Mouse (Mus musculus): ENCODE results near the gene Ccdc69. TPM values are rescaled to one million over a fixed set of nuclear protein-coding genes. Genes with fewer than 3 reads are reported as not detected.

Gene Ccdc69
- polyA plus RNA-seq, 1 experiment from 2014 or later, result 1.0 TPM

Other genes with a start within 250 kb of the Ccdc69 start
- 6.7 and 7.6 TPM in 2 replicates for gene Lyrm7, start 217.2 kb downstream of the Ccdc69 start, polyA plus RNA-seq (2016; fragmentation: Nextera tagmentation; extraction: Ambion mirVana)
- gene Hint1, start 211.7 kb downstream of the Ccdc69 start, polyA plus RNA-seq (2016; fragmentation: Nextera tagmentation; extraction: Ambion mirVana), result 479 and 518 TPM in 2 replicates
- gene Gpx3, start 175.7 kb downstream of the Ccdc69 start, polyA plus RNA-seq (2016; fragmentation: Nextera tagmentation; extraction: Ambion mirVana), result 30.9 and 32.9 TPM in 2 replicates
- 7.4 and 7.6 TPM in 2 replicates for gene Tnip1, start 115.2 kb downstream of the Ccdc69 start, polyA plus RNA-seq (2016; fragmentation: Nextera tagmentation; extraction: Ambion mirVana)
- 52.9 and 54.7 TPM in 2 replicates for gene Anxa6, start 44.7 kb downstream of the Ccdc69 start, polyA plus RNA-seq (2016; fragmentation: Nextera tagmentation; extraction: Ambion mirVana)
- 10.7 and 11.4 TPM in 2 replicates for gene Gm2a, start 20.0 kb upstream of the Ccdc69 start, polyA plus RNA-seq (2016; fragmentation: Nextera tagmentation; extraction: Ambion mirVana)
- gene Slc36a3, start 73.6 kb upstream of the Ccdc69 start, polyA plus RNA-seq (2016; fragmentation: Nextera tagmentation; extraction: Ambion mirVana), result not detected in 2 replicates
- gene Slc36a2, start 106.9 kb upstream of the Ccdc69 start, polyA plus RNA-seq (2016; fragmentation: Nextera tagmentation; extraction: Ambion mirVana), result 6.3 and 6.9 TPM in 2 replicates
- gene Slc36a1, start 126.2 kb upstream of the Ccdc69 start, polyA plus RNA-seq (2016; fragmentation: Nextera tagmentation; extraction: Ambion mirVana), result 1.5 and 1.6 TPM in 2 replicates

All from liver, embryonic 12.5 days (tissue).